Mouse (Mus musculus) lung, adult 2 months (tissue): Measurements from ENCODE around the gene Lrrc27. TPM values are rescaled to one million over a fixed set of nuclear protein-coding genes. Genes with fewer than 3 reads are reported as not detected.

ENCODE experiments used
- DNase-seq: peaks from one replicate; pipeline ENCODE4 v3.0.0; 2022
- H3K4me1 ChIP-seq: fragments of 200-500 bp; 2 replicates; pipeline ENCODE4 v1.6.1; 2011; ENCODE audit warnings: low read length; ENCODE audit not compliant: control insufficient read depth, insufficient read depth
- H3K4me3 ChIP-seq: fragments of 200-500 bp; replicated peaks from 2 replicates; pipeline ENCODE3; 2011; ENCODE audit warnings: low read depth, mild to moderate bottlenecking, control low read depth, low read length; ENCODE audit errors: extremely low read depth
- CTCF ChIP-seq: fragments of 200-500 bp; IDR thresholded peaks from 2 replicates; pipeline ENCODE4 v1.5.1; 2011; ENCODE audit warnings: mild to moderate bottlenecking, low read length, control low read depth; ENCODE audit not compliant: insufficient read depth
- POLR2A ChIP-seq: fragments of 200-500 bp; IDR thresholded peaks from 2 replicates; pipeline ENCODE4 v1.6.1; 2011; ENCODE audit warnings: low read depth, mild to moderate bottlenecking, control low read depth, low read length, borderline replicate concordance; ENCODE audit errors: extremely low read depth
- WGBS: fragments of 180-500 bp; shearing (Covaris S2); methylation state at CpG from one replicate; pipeline ENCODE4 v1.1.7; 2018; 5-methylcytosine and 5-hydroxymethylcytosine counted together
- polyA plus RNA-seq: library from polyadenylated mRNA; depleted of rRNA; stranded (reverse); fragments of >200 nt; gene quantifications from 2 replicates; pipeline ENCODE4 v1.2.3, GENCODE M21; 2012

Lrrc27 gene
- polyA plus RNA-seq, 1 experiment: 6.9 TPM

DNA sequence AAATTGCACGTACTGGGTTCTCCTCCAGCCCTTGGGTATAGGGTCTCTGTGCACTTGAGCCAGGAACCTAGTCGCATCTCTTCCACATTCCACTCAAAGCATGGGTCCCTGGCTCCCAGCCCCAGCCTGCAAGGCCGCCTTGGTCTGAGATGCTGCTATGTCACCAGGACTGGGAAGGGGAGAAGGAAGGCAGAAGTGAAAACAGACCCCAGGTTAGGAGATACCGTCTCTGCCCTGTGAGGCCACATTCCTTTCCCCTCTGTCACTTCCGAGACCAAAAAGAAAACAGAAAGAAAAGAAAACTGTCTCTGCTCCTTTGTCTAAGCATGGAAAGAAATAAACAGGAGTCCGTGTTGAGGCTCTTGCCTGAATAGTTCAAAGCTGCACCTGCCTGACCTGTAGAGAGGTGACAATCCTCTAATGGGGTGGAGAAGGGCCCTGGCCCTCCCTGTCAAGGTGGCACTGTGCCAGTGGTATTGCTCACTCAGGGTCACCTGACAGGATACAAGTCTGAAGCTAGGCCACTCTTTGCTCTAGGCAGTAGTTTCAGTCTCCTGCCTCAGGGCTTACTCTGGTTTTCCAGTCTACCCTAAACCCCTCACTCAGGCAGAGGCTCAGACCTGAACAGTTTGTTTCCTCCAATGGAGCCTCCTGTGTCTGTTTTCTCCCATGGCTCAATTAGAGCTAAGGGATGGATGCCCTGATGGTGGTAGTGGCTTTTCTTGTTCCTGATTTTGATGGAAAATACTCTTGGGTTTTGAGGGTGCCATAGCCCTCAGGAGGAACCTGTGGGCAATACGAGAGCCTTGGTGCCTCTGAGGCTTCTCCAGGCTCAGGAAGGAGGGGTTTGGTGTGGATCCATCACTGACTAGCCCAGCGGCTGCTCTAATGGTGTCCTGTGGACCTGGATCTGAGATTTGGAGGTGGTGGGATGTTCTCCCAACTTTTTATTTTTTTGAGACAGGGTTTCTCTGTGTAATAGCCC is 54.4 kb downstream of the Lrrc27 start:
- TF ChIP-seq POLR2A: no peak
- TF ChIP-seq CTCF: no peak
- peak; percentile 60 for DNase-seq
- Histone ChIP-seq H3K4me1 (peaks cover 29% of the 10 kb centered on the region), H3K4me3 (no peak overlapping the region)
- WGBS: 53% methylated on average over 8 of the region's 8 CpGs

DNA sequence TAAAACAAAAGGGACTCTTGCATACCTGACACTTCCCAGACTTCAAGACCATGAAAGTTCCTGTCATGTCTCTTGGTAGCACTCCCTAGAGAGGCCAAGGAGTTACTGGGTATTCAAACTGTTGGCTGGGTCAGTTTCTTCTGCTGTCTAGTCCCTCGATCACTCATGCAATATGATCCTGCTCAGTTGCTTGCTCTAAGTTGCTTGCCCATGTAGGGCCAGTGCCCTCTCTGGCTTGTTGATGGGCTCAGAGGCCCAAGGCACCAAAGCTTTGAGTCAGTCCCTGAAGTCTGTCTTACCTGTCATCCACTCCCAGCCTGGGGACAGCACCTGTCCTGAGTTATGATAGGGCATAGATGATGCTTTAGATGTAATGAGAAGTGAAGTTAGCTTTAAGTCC is 58.0 kb downstream of the Lrrc27 start:
- whole genome bisulfite sequencing: 93% methylated on average over 1 of the region's 1 CpGs
- peaks cover 37% of the 10 kb centered on the region for H3K4me1 ChIP-seq

DNA sequence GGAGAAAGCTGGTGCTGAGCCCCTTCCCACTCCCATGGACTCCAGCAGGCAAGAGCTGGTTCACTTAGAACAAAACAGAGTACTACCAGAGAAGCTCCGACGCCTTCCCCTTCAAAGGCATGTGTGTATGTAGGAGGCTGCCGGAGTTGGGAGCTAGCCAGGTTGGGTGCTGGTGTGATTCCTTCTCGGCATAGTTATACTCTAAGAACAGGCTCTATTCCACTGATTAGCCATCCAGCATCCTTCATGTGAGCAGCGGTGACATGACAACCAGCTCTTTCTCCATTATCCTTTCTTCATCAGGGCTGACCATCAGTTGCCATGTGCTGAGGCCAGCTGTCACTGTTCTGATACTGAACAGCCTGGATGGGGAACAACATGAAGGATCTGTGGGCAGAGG is 59.1 kb downstream of the Lrrc27 start:
- no peak for DNase-seq
- 58% methylated on average over 5 of the region's 5 CpGs for WGBS
- TF ChIP-seq CTCF (no peak), POLR2A (no peak)
- H3K4me3 ChIP-seq: no peak overlapping the region
- H3K4me1 ChIP-seq: peaks cover 28% of the 10 kb centered on the region

More for the DNA sequence above, 58.0 kb downstream of the Lrrc27 start:
- DNase-seq: no peak
- no peak overlapping the region for H3K4me3 ChIP-seq
- TF ChIP-seq CTCF (no peak), POLR2A (no peak)

DNA sequence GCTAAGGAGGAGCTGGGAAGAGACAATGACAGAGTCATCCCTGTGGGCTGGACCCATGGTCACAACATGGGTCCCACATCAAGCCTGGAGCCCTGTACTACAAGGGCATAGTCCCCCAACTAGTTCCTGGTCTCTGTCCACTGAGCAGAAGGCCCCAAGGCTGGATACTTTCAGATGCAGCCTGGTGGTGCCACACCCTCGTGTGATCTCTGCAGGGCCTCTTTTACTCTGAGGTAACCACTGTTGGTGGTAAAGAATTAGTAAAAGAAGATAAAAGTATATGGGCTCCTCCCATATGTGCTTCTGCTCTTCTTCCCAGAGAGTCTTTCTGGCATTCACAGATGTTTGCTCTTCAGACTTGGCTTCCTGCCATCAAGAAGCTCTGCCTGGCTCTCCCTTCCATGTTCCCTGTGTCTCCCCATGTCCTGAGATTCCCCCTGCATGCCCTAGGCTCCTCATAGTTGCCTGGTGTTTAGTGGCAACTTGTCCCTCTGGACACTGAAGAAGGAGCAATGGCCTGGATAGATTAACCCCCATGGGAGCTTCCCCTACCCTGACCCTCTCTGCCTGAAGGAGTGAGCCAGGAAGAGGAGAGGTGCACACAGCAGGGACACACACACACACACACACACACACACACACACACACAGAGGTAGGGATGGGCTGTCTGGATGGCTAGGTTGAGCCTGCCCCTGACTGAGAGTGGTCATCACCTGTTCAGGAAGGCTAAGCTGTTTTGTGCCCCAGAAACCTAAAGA is 60.0 kb downstream of the Lrrc27 start:
- Histone ChIP-seq H3K4me1 (peaks cover 21% of the 10 kb centered on the region), H3K4me3 (no peak overlapping the region)
- DNase-seq: no peak
- 3% methylated on average over 1 of the region's 1 CpGs for WGBS
- TF ChIP-seq CTCF: no peak
- no peak for TF ChIP-seq POLR2A

DNA sequence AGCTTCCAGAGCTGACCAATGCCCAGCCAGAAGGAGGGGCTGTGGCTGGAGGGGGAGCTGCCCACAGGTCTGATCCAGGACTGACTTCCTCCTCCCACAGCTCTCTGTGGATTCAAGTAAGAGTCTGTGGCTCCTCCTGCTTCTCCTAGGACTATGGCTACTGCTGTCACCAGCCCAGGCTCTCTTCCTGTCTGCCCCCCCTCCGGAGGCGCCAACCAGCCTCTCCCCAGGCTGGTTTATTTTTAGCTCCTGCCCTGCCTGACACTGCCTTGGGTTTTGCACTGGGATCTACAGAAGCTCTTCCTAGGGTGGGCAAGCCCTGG is 60.6 kb downstream of the Lrrc27 start:
- WGBS: 4% methylated on average over 2 of the region's 2 CpGs
- TF ChIP-seq POLR2A (no peak), CTCF (no peak)
- Histone ChIP-seq H3K4me1 (peaks cover 21% of the 10 kb centered on the region), H3K4me3 (no peak overlapping the region)
- peak; percentile 53 for DNase-seq

DNA sequence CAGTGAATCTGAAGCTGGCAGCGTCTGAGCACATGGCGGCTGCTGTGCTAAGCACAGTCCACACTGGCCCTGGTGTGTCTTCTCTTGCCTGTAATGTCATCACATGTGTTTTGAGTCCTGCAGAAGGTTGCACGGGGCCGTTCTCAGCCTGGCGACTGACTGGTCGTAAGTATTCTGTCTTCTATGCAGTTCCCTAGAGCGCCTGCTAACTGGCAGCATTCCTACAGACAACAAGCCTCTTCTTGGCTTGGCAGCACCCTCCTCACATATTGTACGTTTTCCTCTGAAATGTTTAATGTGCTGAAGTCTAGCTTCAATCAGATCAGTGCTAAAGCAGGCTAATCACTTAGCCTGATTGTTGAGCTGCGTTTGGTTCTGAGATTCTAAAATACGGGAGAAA is 62.8 kb downstream of the Lrrc27 start:
- TF ChIP-seq CTCF: no peak
- TF ChIP-seq POLR2A: no peak
- Histone ChIP-seq H3K4me3 (no peak overlapping the region), H3K4me1 (peaks cover 21% of the 10 kb centered on the region)
- WGBS: 56% methylated on average over 10 of the region's 10 CpGs
- DNase-seq: no peak

DNA sequence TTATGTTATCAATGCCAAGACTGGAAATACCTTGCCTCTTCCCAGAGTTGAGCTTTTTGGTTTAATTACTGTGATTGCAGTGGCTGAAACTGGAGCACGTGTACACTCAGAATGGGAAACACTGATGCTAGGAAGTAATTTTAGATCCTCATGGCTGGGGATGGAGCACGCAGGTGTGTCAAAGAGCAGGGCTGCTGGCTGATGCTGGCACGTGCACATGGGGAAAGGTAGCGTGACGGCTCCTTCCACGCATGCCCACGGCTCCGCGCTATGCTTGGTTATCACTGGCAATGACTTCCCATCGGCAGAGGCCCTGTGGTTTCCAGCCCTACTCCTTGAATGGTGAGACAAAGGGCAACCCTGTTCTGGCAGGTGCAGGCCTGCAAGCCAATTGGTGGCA is 63.4 kb downstream of the Lrrc27 start:
- no peak for DNase-seq
- WGBS: 92% methylated on average over 10 of the region's 10 CpGs
- peaks cover 25% of the 10 kb centered on the region for H3K4me1 ChIP-seq
- TF ChIP-seq CTCF (no peak), POLR2A (no peak)
- H3K4me3 ChIP-seq: no peak overlapping the region

DNA sequence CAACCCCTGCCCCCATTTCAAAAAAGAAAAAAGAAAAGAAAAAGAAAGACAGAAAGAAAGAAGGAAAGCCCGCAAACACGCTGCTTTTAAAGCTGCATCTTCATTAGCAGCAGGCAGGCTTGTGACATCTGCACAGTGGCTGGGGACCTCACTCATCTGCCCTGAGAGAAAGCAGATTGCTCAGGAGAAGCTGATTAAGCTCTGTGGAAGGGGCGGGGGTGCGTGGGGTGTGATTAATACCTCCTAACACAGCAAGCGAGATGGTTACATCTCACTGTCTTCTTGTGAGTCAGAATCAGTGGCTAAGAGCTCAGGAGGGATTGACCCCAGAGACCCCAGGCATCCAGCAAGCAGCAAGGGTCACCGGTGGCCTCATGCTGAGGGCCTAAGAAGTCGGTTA is 64.7 kb downstream of the Lrrc27 start:
- Histone ChIP-seq H3K4me3 (no peak overlapping the region), H3K4me1 (peaks cover 21% of the 10 kb centered on the region)
- no peak for DNase-seq
- TF ChIP-seq POLR2A (no peak), CTCF (no peak)
- WGBS: 95% methylated on average over 7 of the region's 7 CpGs

DNA sequence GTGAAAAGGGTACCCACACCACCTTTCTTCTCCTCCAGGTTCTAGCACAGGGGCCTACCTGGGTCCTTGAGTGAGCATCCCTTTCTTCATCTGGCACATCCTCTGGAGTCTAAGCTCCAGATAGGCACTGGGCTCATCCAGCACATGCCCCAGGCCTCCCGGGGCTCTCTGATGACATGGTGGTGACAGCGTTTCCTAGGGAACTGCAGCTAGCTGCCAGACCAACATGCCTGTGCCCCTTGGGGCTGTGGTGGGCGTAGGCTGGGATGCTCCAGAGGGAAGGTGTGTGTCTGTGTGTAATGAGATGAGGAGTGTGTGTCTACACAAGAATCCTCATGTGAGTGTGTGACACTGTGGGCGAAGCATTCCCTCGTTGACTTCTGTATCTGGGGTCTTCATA is 66.8 kb downstream of the Lrrc27 start:
- WGBS: 84% methylated on average over 5 of the region's 5 CpGs
- TF ChIP-seq CTCF (no peak), POLR2A (no peak)
- Histone ChIP-seq H3K4me1 (peaks cover 11% of the 10 kb centered on the region), H3K4me3 (no peak overlapping the region)
- no peak for DNase-seq

DNA sequence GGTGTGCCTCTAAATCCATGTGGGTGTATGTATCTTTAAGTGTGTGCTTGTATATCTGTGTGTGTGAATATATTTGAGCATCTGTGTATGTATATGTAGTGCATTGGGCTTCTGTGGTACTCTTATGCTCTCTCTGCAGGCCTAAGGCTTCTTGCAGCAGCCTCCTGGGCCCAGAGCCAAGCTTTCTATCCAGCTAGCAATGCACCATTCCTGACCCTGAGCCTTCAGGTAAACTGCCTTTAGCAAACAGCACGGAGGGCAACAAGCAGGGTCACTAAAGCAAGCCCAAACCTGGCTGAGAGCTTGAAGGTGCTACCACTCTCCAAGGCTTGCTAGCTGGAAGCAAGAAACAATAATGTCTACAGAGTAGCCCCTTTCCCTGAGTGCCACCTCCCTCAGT is 67.3 kb downstream of the Lrrc27 start:
- no peak overlapping the region for H3K4me3 ChIP-seq
- H3K4me1 ChIP-seq: peaks cover 11% of the 10 kb centered on the region
- TF ChIP-seq POLR2A (no peak), CTCF (no peak)
- 44% methylated on average over 1 of the region's 1 CpGs for WGBS
- DNase-seq: no peak
